Mouse (Mus musculus): ENCODE data around the gene Negr1.

- TF ChIP-seq POLR2A (IDR thresholded peaks at IDR 0.05; ENCODE audit: low read depth, low read length) (no peak), MAX (IDR thresholded peaks at IDR 0.05; ENCODE audit: low read length) (no peak), EP300 (IDR thresholded peaks at IDR 0.05; ENCODE audit: low read length) (no peak), CTCF (conservative IDR thresholded peaks at IDR 0.05 in 1 of 2, IDR thresholded peaks at IDR 0.05 in 1 of 2; ENCODE audit: low read depth in 2 of 2, low read length in 2 of 2) (no peak), ZC3H11A (IDR thresholded peaks at IDR 0.05; ENCODE audit: low read depth, low read length) (no peak), CHD1 (IDR thresholded peaks at IDR 0.05; ENCODE audit: low read depth, low read length) (no peak), USF2 (conservative IDR thresholded peaks at IDR 0.05; ENCODE audit: low read depth, low read length) (no peak), JUN (IDR thresholded peaks at IDR 0.05; ENCODE audit: insufficient read depth, low read depth, low read length) (no peak), PAX5 (IDR thresholded peaks at IDR 0.05; ENCODE audit: low read length) (no peak), RCOR1 (conservative IDR thresholded peaks at IDR 0.05; ENCODE audit: low read depth, low read length) (no peak), TCF12 (IDR thresholded peaks at IDR 0.05; ENCODE audit: low read depth, low read length) (no peak)
Measured at GRCm38 (mm10) chr3:157281259-157281658, 719.7 kb downstream of the Negr1 start.
